Mouse (Mus musculus) urinary bladder, adult 2 months (tissue): ENCODE results near the gene Clcn6. TPM values are rescaled to one million over a fixed set of nuclear protein-coding genes. Genes with fewer than 3 reads are reported as not detected.

Experiments used
- DNase-seq: peaks from one replicate; pipeline ENCODE4 v3.0.0; 2022; ENCODE audit warnings: low spot score
- polyA plus RNA-seq: library from polyadenylated mRNA; depleted of rRNA; stranded (reverse); fragments of >200 nt; gene quantifications from 2 replicates; pipeline ENCODE4 v1.2.3, GENCODE M21; 2012; rRNA removed

Gene Clcn6
- polyA plus RNA-seq, 1 experiment, result 8.5 TPM

GRCm38 (mm10) chr4:147985205-147986132, 53.2 kb downstream of the Clcn6 start, which contains the start of gene Nppb:
Gene Nppb, plus strand, starts transcription at chr4:147985788.
- no peak for DNase-seq

GRCm38 (mm10) chr4:147979441-147979860, 59.2 kb downstream of the Clcn6 start:
- DNase-seq, result no peak

- no peak for DNase-seq
Observed at GRCm38 (mm10) chr4:147978391-147978790, 60.2 kb downstream of the Clcn6 start.

GRCm38 (mm10) chr4:147977726-147978125, 60.9 kb downstream of the Clcn6 start:
- DNase-seq, result no peak

- DNase-seq, result no peak
Observed at GRCm38 (mm10) chr4:147976237-147976636, 62.4 kb downstream of the Clcn6 start.

GRCm38 (mm10) chr4:147969337-147969736, 69.3 kb downstream of the Clcn6 start:
- DNase-seq, result no peak

- DNase-seq, result no peak
Observed at GRCm38 (mm10) chr4:147968816-147969215, 69.8 kb downstream of the Clcn6 start.

- DNase-seq, result no peak
Observed at GRCm38 (mm10) chr4:147965712-147966111, 72.9 kb downstream of the Clcn6 start.

GRCm38 (mm10) chr4:147963623-147964022, 75.0 kb downstream of the Clcn6 start:
- no peak for DNase-seq

- no peak for DNase-seq
Observed at GRCm38 (mm10) chr4:147962781-147963180, 75.8 kb downstream of the Clcn6 start.

GRCm38 (mm10) chr4:147959881-147960831, 78.5 kb downstream of the Clcn6 start:
- no peak for DNase-seq

- DNase-seq, result no peak
Observed at GRCm38 (mm10) chr4:147957141-147957540, 81.5 kb downstream of the Clcn6 start.

Other genes with a start within 250 kb of the Clcn6 start
- gene Zfp984, start 229.0 kb downstream of the Clcn6 start, polyA plus RNA-seq, result 8.7 and 9.8 TPM in 2 replicates
- 5.5 and 6.2 TPM in 2 replicates for gene Zfp933, start 190.5 kb downstream of the Clcn6 start, polyA plus RNA-seq
- 43.3 and 57.4 TPM in 2 replicates for gene Miip, start 170.0 kb downstream of the Clcn6 start, polyA plus RNA-seq
- 6.8 and 7.6 TPM in 2 replicates for gene Fv1, start 169.8 kb downstream of the Clcn6 start, polyA plus RNA-seq
- gene Mfn2, start 134.1 kb downstream of the Clcn6 start, polyA plus RNA-seq, result 49.7 and 68.9 TPM in 2 replicates
- gene Plod1, start 102.1 kb downstream of the Clcn6 start, polyA plus RNA-seq, result 42.5 and 50.1 TPM in 2 replicates
- gene 2510039O18Rik, start 97.9 kb downstream of the Clcn6 start, polyA plus RNA-seq, result 47.0 and 48.2 TPM in 2 replicates
- gene Nppb, start 53.0 kb downstream of the Clcn6 start, polyA plus RNA-seq, result 0.09 TPM in 1 of 2 replicates, not detected in the other
- 0.19 and 0.41 TPM in 2 replicates for gene Nppa, start 38.1 kb downstream of the Clcn6 start, polyA plus RNA-seq
- gene Mthfr, start 256 bp upstream of the Clcn6 start, polyA plus RNA-seq, result 24.7 and 29.1 TPM in 2 replicates
- 20.4 and 25.4 TPM in 2 replicates for gene Agtrap, start 49.2 kb upstream of the Clcn6 start, polyA plus RNA-seq
- gene Mad2l2, start 91.6 kb upstream of the Clcn6 start, polyA plus RNA-seq, result 25.3 and 28.7 TPM in 2 replicates
- 0.01 and 0.04 TPM in 2 replicates for gene Draxin, start 91.9 kb upstream of the Clcn6 start, polyA plus RNA-seq
- gene Fbxo6, start 113.3 kb upstream of the Clcn6 start, polyA plus RNA-seq, result 66.4 and 70.1 TPM in 2 replicates
- 18.3 and 19.0 TPM in 2 replicates for gene Fbxo44, start 121.7 kb upstream of the Clcn6 start, polyA plus RNA-seq
- 3.6 and 4.6 TPM in 2 replicates for gene Fbxo2, start 121.8 kb upstream of the Clcn6 start, polyA plus RNA-seq
- gene Disp3, start 249.1 kb upstream of the Clcn6 start, polyA plus RNA-seq, result 0.01 and 0.06 TPM in 2 replicates